Mouse (Mus musculus) layer of hippocampus, postnatal 25 days (tissue): ENCODE data around the gene Dph7. TPM values are rescaled to one million over a fixed set of nuclear protein-coding genes. Genes with fewer than 3 reads are reported as not detected.
A peak's percentile ranks its signal among the peaks of the same experiment; 100 is the strongest.

Experiments
- DNase-seq, 2 experiments: peaks; one replicate each; pipeline ENCODE4 v3.0.0; 2022; ENCODE audit warnings: mixed read lengths in 2 of 2, low spot score in 1 of 2; ENCODE audit errors: extremely low spot score in 1 of 2
- microRNA-seq, 2 experiments: library from miRNA; unstranded; fragments of <30 nt; microRNA quantifications; one replicate each; pipeline ENCODE4 v1.2.0; 2021
- total RNA-seq, 2 experiments: library from RNA; stranded (reverse); gene quantifications; 2 replicates each; pipeline ENCODE4 v1.2.3; 2021

The Dph7 gene
- total RNA-seq, 2 experiments from 2014 or later = 31.6 to 33.0 TPM

GRCm38 (mm10) chr2:24960910-24961309, 1.3 kb upstream of the Dph7 start:
- DNase-seq = peak in 1 of 2 experiments; percentile 22

GRCm38 (mm10) chr2:24970386-24970785, 8.2 kb downstream of the Dph7 start:
- no peak for DNase-seq

- peak in 1 of 2 experiments; percentile 18 for DNase-seq
These were observed 12.3 kb downstream of the Dph7 start for GRCm38 (mm10) chr2:24974452-24974851.

GRCm38 (mm10) chr2:24974906-24975703, 12.9 kb downstream of the Dph7 start, which contains the start of gene Mrpl41:
Gene Mrpl41 (minus strand): TSS chr2:24975098.
- peak; percentile 83 to 86 for DNase-seq

- peak; percentile 27 to 45 for DNase-seq
These were observed 13.6 kb downstream of the Dph7 start, which contains the start of gene Pnpla7 for GRCm38 (mm10) chr2:24975704-24976297. Gene Pnpla7 (plus strand): TSS chr2:24976033.

- DNase-seq = no peak
These were observed 14.8 kb downstream of the Dph7 start for GRCm38 (mm10) chr2:24976960-24977359.

GRCm38 (mm10) chr2:24987762-24988161, 25.6 kb downstream of the Dph7 start:
- DNase-seq = no peak

- no peak for DNase-seq
These were observed 33.1 kb downstream of the Dph7 start for GRCm38 (mm10) chr2:24995332-24995731.

GRCm38 (mm10) chr2:24996471-24996870, 34.3 kb downstream of the Dph7 start:
- DNase-seq = no peak

- DNase-seq = peak in 1 of 2 experiments; percentile 42
These were observed 38.5 kb downstream of the Dph7 start for GRCm38 (mm10) chr2:25000544-25001235.

- no peak for DNase-seq
These were observed 42.0 kb downstream of the Dph7 start for GRCm38 (mm10) chr2:25003946-25004786.

- DNase-seq = no peak
These were observed 44.6 kb downstream of the Dph7 start for GRCm38 (mm10) chr2:25006767-25007166.

GRCm38 (mm10) chr2:25008250-25008649, 46.0 kb downstream of the Dph7 start:
- no peak for DNase-seq

Small RNA genes within 50 kb of the gene (microRNA-seq; reads per million reads assigned to microRNA genes)
- 0 reads per million in 2 experiments for gene Gm22875

Other genes starting within 250 kb of the Dph7 start
- 10 to 100 TPM; 72.4 to 84.0 TPM for gene Cacna1b, start 199.2 kb upstream of the Dph7 start, total RNA-seq
- 10 to 100 TPM; 61.4 to 71.0 TPM for gene Ehmt1, start 42.8 kb upstream of the Dph7 start, total RNA-seq
- gene Arrdc1, start 27.1 kb upstream of the Dph7 start, total RNA-seq = 10 to 100 TPM in 1 of 2 experiments, 1 to 10 TPM in 1; 9.5 to 13.5 TPM
- gene Zmynd19, start 12.6 kb upstream of the Dph7 start, total RNA-seq = 10 to 100 TPM; 38.5 TPM
- gene Mrpl41, start 12.7 kb downstream of the Dph7 start, total RNA-seq = 10 to 100 TPM; 85.3 to 93.5 TPM
- gene Pnpla7, start 13.6 kb downstream of the Dph7 start, total RNA-seq = 10 to 100 TPM; 24.2 to 25.2 TPM
- 100 to 1,000 TPM; 985 to 995 TPM for gene Nsmf, start 92.0 kb downstream of the Dph7 start, total RNA-seq
- gene Entpd8, start 117.9 kb downstream of the Dph7 start, total RNA-seq = not detected
- gene Noxa1, start 132.7 kb downstream of the Dph7 start, total RNA-seq = not detected
- 10 to 100 TPM; 27.5 to 35.7 TPM for gene Nrarp, start 218.4 kb downstream of the Dph7 start, total RNA-seq
- 1 to 10 TPM; 1.5 TPM for gene Tor4a, start 234.5 kb downstream of the Dph7 start, total RNA-seq
- gene Nelfb, start 249.1 kb downstream of the Dph7 start, total RNA-seq = 10 to 100 TPM; 55.8 to 58.9 TPM